Mouse (Mus musculus) liver, postnatal 0 days (tissue): ENCODE measurements at regions not wholly inside any gene's neighbourhood (a gene's known extent, or its start where the extent isn't known, plus 50 kb on each side); places are given as distances from the start of the nearest gene placed in this dataset.

Source experiments
- CTCF ChIP-seq: sonication (generic); IDR thresholded peaks from 2 replicates; pipeline ENCODE4 v1.5.1; 2016; ENCODE audit warnings: antibody characterized with exemption, low read depth
- EP300 ChIP-seq: IDR thresholded peaks from 2 replicates; pipeline ENCODE4 v1.6.1; 2016; ENCODE audit warnings: antibody characterized with exemption, low read depth, mild to moderate bottlenecking

DNA sequence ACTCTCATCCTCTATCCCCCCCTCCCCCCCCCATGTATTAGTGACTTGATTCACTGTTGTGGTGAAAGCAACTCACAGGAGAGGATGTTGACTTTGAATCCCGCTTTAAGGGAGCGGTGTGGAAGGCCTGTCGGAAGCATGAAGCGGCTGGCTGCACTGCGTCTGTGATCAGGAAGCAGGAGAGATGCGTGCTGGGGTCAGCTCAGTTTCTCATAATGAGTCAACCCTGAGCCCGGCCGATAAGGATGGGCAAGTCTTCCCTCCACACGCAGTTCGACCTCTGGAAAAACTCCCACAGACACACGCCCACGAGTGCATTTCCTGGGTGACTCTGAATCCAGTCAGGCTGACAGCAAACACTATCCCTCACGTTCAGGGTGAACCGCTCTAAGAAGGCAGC is 398.0 kb downstream of the Sox9 start:
- TF ChIP-seq CTCF: no peak
- no peak for TF ChIP-seq EP300
